Mouse (Mus musculus): ENCODE data around the gene Zfp804a. TPM values are rescaled to one million over a fixed set of nuclear protein-coding genes. Genes with fewer than 3 reads are reported as not detected.

Zfp804a gene
- polyA plus RNA-seq, 1 experiment from 2014 or later: 0.64 TPM

DNA sequence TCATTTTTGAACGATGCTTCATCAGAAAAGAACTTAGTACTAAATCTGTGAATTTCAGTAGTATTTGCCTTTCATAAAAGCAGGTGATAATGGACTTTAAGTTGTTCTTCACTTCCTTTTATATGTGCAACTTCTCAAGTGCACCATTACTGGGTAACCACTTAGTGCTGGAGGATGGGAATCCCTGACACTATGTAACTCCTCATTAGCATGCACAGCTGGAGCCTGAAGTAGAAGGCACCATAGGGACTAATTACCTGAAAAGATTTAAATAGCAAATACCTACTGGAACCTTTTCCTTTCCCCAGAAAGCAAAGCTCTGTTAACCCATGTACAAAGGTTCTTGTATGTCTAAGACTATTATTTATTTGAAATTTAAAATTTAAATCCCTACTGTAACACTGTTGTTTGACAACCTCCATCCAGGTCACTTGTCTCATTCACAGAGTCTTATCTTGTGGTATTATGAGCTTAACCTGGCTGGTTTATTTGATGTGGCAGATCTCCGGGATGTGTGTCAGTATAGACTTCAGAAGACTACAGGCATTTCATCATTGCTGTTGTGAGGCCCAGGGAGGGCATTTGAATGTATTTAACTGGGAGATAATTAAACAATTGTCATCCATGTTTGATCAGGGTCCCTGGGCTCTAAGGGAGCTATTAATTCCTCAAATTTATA, 229.7 kb downstream of the Zfp804a start:
- Histone ChIP-seq H3K27ac (ENCODE audit: poor library complexity, severe bottlenecking) (no peak overlapping the region), H3K4me1 (replicated peaks) (no peaks in the 10 kb centered on the region), H3K36me3 (no peaks in the 10 kb centered on the region), H3K4me3 (no peak overlapping the region), H3K27me3 (replicated peaks) (no peaks in the 10 kb centered on the region), H3K4me2 (no peak overlapping the region), H3K9me3 (replicated peaks) (no peaks in the 10 kb centered on the region; the same call in 1 of the 2 replicates), H3K9ac (no peak overlapping the region)
- no peak for ATAC-seq (ENCODE audit: insufficient number of reproducible peaks, low FRiP score)
- WGBS: 64% methylated on average over 2 of the region's 2 CpGs

DNA sequence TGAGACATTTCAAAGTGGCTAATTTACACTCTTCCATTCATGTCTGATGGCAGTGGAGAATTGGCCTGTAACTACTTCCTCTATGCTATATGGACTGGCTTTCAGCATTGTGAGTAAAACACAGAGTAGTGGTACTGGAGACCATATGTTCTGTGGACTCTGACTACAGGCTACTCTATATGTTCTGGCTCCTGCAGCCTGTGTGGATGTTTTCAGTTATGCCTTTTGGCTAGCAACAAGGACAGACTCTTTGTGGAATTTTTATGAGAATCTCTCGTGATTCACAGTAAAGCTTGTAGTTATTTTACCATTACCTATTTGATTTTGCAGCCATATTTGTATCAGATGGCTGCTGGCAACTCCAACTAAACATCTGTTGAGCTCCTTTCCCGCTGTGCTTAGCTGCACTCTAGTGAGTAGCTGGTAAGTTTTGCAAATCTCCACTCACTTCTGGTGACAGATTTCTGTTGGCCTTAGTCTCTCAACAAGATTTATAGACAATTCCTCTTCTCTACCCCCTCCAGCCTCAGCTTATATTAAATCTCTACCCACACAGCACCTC, 242.0 kb downstream of the Zfp804a start:
- 72% methylated on average over 2 of the region's 2 CpGs for WGBS
- H3K36me3 ChIP-seq: no peaks in the 10 kb centered on the region
- no peak for ATAC-seq (ENCODE audit: insufficient number of reproducible peaks, low FRiP score)

More for the DNA sequence above, 242.0 kb downstream of the Zfp804a start:
- H3K4me3 ChIP-seq: no peak overlapping the region
- no peak overlapping the region for H3K9ac ChIP-seq
- no peaks in the 10 kb centered on the region for H3K4me1 ChIP-seq (replicated peaks)
- H3K4me2 ChIP-seq: no peak overlapping the region
- no peak overlapping the region for H3K27ac ChIP-seq (ENCODE audit: poor library complexity, severe bottlenecking)
- no peaks in the 10 kb centered on the region for H3K27me3 ChIP-seq (replicated peaks)
- H3K9me3 ChIP-seq (replicated peaks): no peaks in the 10 kb centered on the region
